8 mouse cellular contexts compared by ENCODE assay signal in genomic region chr7:127393944-127394333, GRCm38 (mm10). TPM values are rescaled to one million over a fixed set of nuclear protein-coding genes. Genes with fewer than 3 reads are reported as not detected.
DNase-seq lines count a peak whose midpoint lies in the region; ATAC-seq lines count a peak whose summit lies in the region.

No protein-coding gene starts in this region.

- H3K4me3 ChIP-seq in heart, embryonic 14.5 days (ENCODE audit: control insufficient read depth in 1 of 2, insufficient read depth in 1 of 2, low read depth in 1 of 2, low read length in 2 of 2): peak overlapping the region; percentile 50 to 66
- H3K4me3 ChIP-seq in hindbrain, embryonic 13.5 days: peak overlapping the region; percentile 65
- H3K4me3 ChIP-seq in midbrain, embryonic 11.5 days (ENCODE audit: low read depth, low read length): peak overlapping the region; percentile 66

- 11% methylated on average over 7 of the region's 7 CpGs for WGBS in heart, embryonic 14.5 days
- 27% methylated on average over 7 of the region's 7 CpGs for WGBS in hindbrain, embryonic 13.5 days
- 27% methylated on average over 7 of the region's 7 CpGs for WGBS in midbrain, embryonic 11.5 days

- H3K4me2 ChIP-seq in heart, embryonic 14.5 days (ENCODE audit: low read length): peak overlapping the region; percentile 72
- peak overlapping the region; percentile 85 for H3K4me2 ChIP-seq in hindbrain, embryonic 13.5 days
- peak overlapping the region; percentile 82 for H3K4me2 ChIP-seq in midbrain, embryonic 11.5 days

- H3K4me1 ChIP-seq in heart, embryonic 14.5 days (ENCODE audit: control insufficient read depth in 2 of 2, insufficient read depth in 2 of 2, low read length in 2 of 2): peaks cover 10 to 12% of the 10 kb centered on the region in 2 experiments
- H3K4me1 ChIP-seq in hindbrain, embryonic 13.5 days (replicated peaks): peaks cover 16% of the 10 kb centered on the region
- H3K4me1 ChIP-seq in midbrain, embryonic 11.5 days (ENCODE audit: control insufficient read depth, insufficient read depth, low read length): peaks cover 9% of the 10 kb centered on the region

- peaks cover 12% of the 10 kb centered on the region; the same call in 1 of the 2 replicates for H3K36me3 ChIP-seq in heart, embryonic 14.5 days (ENCODE audit: control insufficient read depth, insufficient read depth, low read length)
- H3K36me3 ChIP-seq in hindbrain, embryonic 13.5 days: peaks cover 15% of the 10 kb centered on the region
- H3K36me3 ChIP-seq in midbrain, embryonic 11.5 days (ENCODE audit: control insufficient read depth, insufficient read depth, low read length): peaks cover 3% of the 10 kb centered on the region; the same call in 1 of the 2 replicates

- H3K9ac ChIP-seq in heart, embryonic 14.5 days (ENCODE audit: low read length): peak overlapping the region; percentile 63
- H3K9ac ChIP-seq in hindbrain, embryonic 13.5 days: peak overlapping the region; percentile 67
- H3K9ac ChIP-seq in midbrain, embryonic 11.5 days (ENCODE audit: low read length): peak overlapping the region; percentile 62

- no peak for DNase-seq in heart, adult 8-10 months (ENCODE audit: low spot score)
- peak; percentile 12 for DNase-seq in Muller cell, postnatal 12 days (ENCODE audit: inconsistent ontology term)
- DNase-seq in midbrain, embryonic 11.5 days (ENCODE audit: low spot score, missing footprints): no peak
- DNase-seq in adrenal gland, adult 8-10 months: no peak
- DNase-seq in spleen, adult 18-20 months: no peak
- DNase-seq in frontal cortex, postnatal 25 days (ENCODE audit: low spot score in 2 of 2): no peak

- ATAC-seq in heart, embryonic 14.5 days (ENCODE audit: insufficient number of reproducible peaks, insufficient read depth, low FRiP score, low read depth): peak; percentile 12; the same call in 1 of the 2 replicates
- peak; percentile 37; the same call in 1 of the 2 replicates for ATAC-seq in hindbrain, embryonic 13.5 days (ENCODE audit: low FRiP score)
- ATAC-seq in midbrain, embryonic 11.5 days (ENCODE audit: low FRiP score): no peak

- no peaks in the 10 kb centered on the region for H3K9me3 ChIP-seq in heart, embryonic 14.5 days (ENCODE audit: control insufficient read depth, low read length)
- no peaks in the 10 kb centered on the region for H3K9me3 ChIP-seq in hindbrain, embryonic 13.5 days
- H3K9me3 ChIP-seq in midbrain, embryonic 11.5 days (ENCODE audit: control insufficient read depth, low read length): no peaks in the 10 kb centered on the region

- peak overlapping the region; percentile 65 to 69 for H3K27ac ChIP-seq in heart, embryonic 14.5 days (replicated peaks in 1 of 2; ENCODE audit: control insufficient read depth in 1 of 2, insufficient read depth in 1 of 2, low read depth in 2 of 2, low read length in 2 of 2)
- H3K27ac ChIP-seq in hindbrain, embryonic 13.5 days: peak overlapping the region; percentile 89
- H3K27ac ChIP-seq in midbrain, embryonic 11.5 days (ENCODE audit: low read depth, low read length): no peak overlapping the region; the same call in 1 of the 2 replicates

- no peaks in the 10 kb centered on the region for H3K27me3 ChIP-seq in heart, embryonic 14.5 days (ENCODE audit: control insufficient read depth, insufficient read depth, low read length)
- peaks cover 13% of the 10 kb centered on the region for H3K27me3 ChIP-seq in hindbrain, embryonic 13.5 days
- no peaks in the 10 kb centered on the region for H3K27me3 ChIP-seq in midbrain, embryonic 11.5 days (ENCODE audit: control insufficient read depth, insufficient read depth, low read length)

RNA-seq across cellular contexts. Expression of gene E430018J23Rik, which starts 0.5 kb away (rescaled TPM):
- 3.8 and 4.6 TPM in 2 replicates for polyA plus RNA-seq in heart, embryonic 14.5 days (2014; fragmentation: Nextera tagmentation; extraction: Ambion mirVana)
- 1 to 10 TPM; 2.9 to 5.1 (median 3.9) TPM for total RNA-seq in heart, adult 8-10 months (2022)
- 7.7 TPM in 2 replicates for polyA plus RNA-seq in hindbrain, embryonic 13.5 days (2015; fragmentation: Nextera tagmentation; extraction: Ambion mirVana)
- polyA plus RNA-seq in midbrain, embryonic 11.5 days (2014; fragmentation: Nextera tagmentation; extraction: Ambion mirVana): 5.0 and 6.4 TPM in 2 replicates
- 10 to 100 TPM; 10.3 to 12.7 (median 11.4) TPM for total RNA-seq in adrenal gland, adult 8-10 months (2022)

RNA-seq across cellular contexts. Expression of gene 9130019O22Rik, which starts 7.0 kb away (rescaled TPM):
- polyA plus RNA-seq in heart, embryonic 14.5 days (2014; fragmentation: Nextera tagmentation; extraction: Ambion mirVana): 4.5 and 4.6 TPM in 2 replicates
- total RNA-seq in heart, adult 8-10 months (2022): 1 to 10 TPM; 1.8 to 2.5 (median 2.0) TPM
- polyA plus RNA-seq in hindbrain, embryonic 13.5 days (2015; fragmentation: Nextera tagmentation; extraction: Ambion mirVana): 5.4 and 5.7 TPM in 2 replicates
- polyA plus RNA-seq in midbrain, embryonic 11.5 days (2014; fragmentation: Nextera tagmentation; extraction: Ambion mirVana): 6.1 and 6.5 TPM in 2 replicates
- total RNA-seq in adrenal gland, adult 8-10 months (2022): 1 to 10 TPM; 4.5 to 6.6 (median 5.9) TPM

RNA-seq across cellular contexts. Expression of gene Zfp764, which starts 12.7 kb away (rescaled TPM):
- 5.8 and 6.4 TPM in 2 replicates for polyA plus RNA-seq in heart, embryonic 14.5 days (2014; fragmentation: Nextera tagmentation; extraction: Ambion mirVana)
- total RNA-seq in heart, adult 8-10 months (2022): 1 to 10 TPM; 2.3 to 4.4 (median 3.2) TPM
- 4.0 and 4.8 TPM in 2 replicates for polyA plus RNA-seq in hindbrain, embryonic 13.5 days (2015; fragmentation: Nextera tagmentation; extraction: Ambion mirVana)
- polyA plus RNA-seq in midbrain, embryonic 11.5 days (2014; fragmentation: Nextera tagmentation; extraction: Ambion mirVana): 6.8 and 7.1 TPM in 2 replicates
- 10 to 100 TPM in 1 of 4 experiments, 1 to 10 TPM in 3; 6.8 to 10.0 (median 8.3) TPM for total RNA-seq in adrenal gland, adult 8-10 months (2022)

RNA-seq across cellular contexts. Expression of gene Zfp747, which starts 18.1 kb away (rescaled TPM):
- 4.7 TPM in 2 replicates for polyA plus RNA-seq in heart, embryonic 14.5 days (2014; fragmentation: Nextera tagmentation; extraction: Ambion mirVana)
- 1 to 10 TPM; 3.2 to 4.3 (median 3.7) TPM for total RNA-seq in heart, adult 8-10 months (2022)
- 8.1 and 8.6 TPM in 2 replicates for polyA plus RNA-seq in hindbrain, embryonic 13.5 days (2015; fragmentation: Nextera tagmentation; extraction: Ambion mirVana)
- polyA plus RNA-seq in midbrain, embryonic 11.5 days (2014; fragmentation: Nextera tagmentation; extraction: Ambion mirVana): 6.4 and 6.5 TPM in 2 replicates
- 10 to 100 TPM; 11.1 to 14.4 (median 12.5) TPM for total RNA-seq in adrenal gland, adult 8-10 months (2022)

RNA-seq across cellular contexts. Expression of gene Zfp688, which starts 27.9 kb away (rescaled TPM):
- polyA plus RNA-seq in heart, embryonic 14.5 days (2014; fragmentation: Nextera tagmentation; extraction: Ambion mirVana): 16.4 and 18.4 TPM in 2 replicates
- total RNA-seq in heart, adult 8-10 months (2022): 1 to 10 TPM; 4.2 to 4.8 (median 4.3) TPM
- polyA plus RNA-seq in hindbrain, embryonic 13.5 days (2015; fragmentation: Nextera tagmentation; extraction: Ambion mirVana): 34.1 and 35.0 TPM in 2 replicates
- polyA plus RNA-seq in midbrain, embryonic 11.5 days (2014; fragmentation: Nextera tagmentation; extraction: Ambion mirVana): 32.7 and 34.5 TPM in 2 replicates
- 10 to 100 TPM; 15.5 to 22.0 (median 19.5) TPM for total RNA-seq in adrenal gland, adult 8-10 months (2022)
